Mouse (Mus musculus) liver, embryonic 14.5 days (tissue): ENCODE data around the gene St5. TPM values are rescaled to one million over a fixed set of nuclear protein-coding genes. Genes with fewer than 3 reads are reported as not detected.

Experiments
- ATAC-seq: fragments of 200-750 bp; cut with Nextera tagmentation; 2 replicates; pipeline ENCODE4 v1.8.0; 2017; ENCODE audit warnings: moderate number of reproducible peaks, mild to moderate bottlenecking, moderate library complexity; ENCODE audit not compliant: insufficient read depth
- DNase-seq, 3 experiments: peaks; one replicate each; pipeline ENCODE4 v3.0.0-alpha.2; 2012 to 2013; ENCODE audit warnings: low read depth in 3 of 3, low spot score in 3 of 3
- H3K27ac ChIP-seq: fragments of 300-500 bp; sonication (generic); 2 replicates; pipeline ENCODE4 v1.5.1; 2014; ENCODE audit warnings: moderate library complexity, mild to moderate bottlenecking, control low read depth, inconsistent platforms
- H3K27me3 ChIP-seq: fragments of 300-500 bp; sonication (generic); 2 replicates; pipeline ENCODE4 v1.6.1; 2014; ENCODE audit warnings: mild to moderate bottlenecking, low read length, moderate library complexity; ENCODE audit not compliant: control insufficient read depth, insufficient read depth
- H3K36me3 ChIP-seq: fragments of 300-500 bp; sonication (generic); replicated peaks from 2 replicates; pipeline ENCODE4 v1.6.1; 2014; ENCODE audit warnings: low read depth; ENCODE audit not compliant: control insufficient read depth, insufficient read depth
- H3K4me1 ChIP-seq, 2 experiments: fragments of 200-500 bp in 1 of 2; fragments of 300-500 bp in 1 of 2; sonication (generic) in 1 of 2; replicated peaks; 2 replicates each; pipeline ENCODE4 v1.6.1; 2012 to 2014; ENCODE audit warnings: antibody characterized with exemption in 1 of 2, inconsistent platforms in 1 of 2, low read length in 1 of 2; ENCODE audit not compliant: control insufficient read depth in 2 of 2, insufficient read depth in 2 of 2
- H3K4me2 ChIP-seq: fragments of 300-500 bp; sonication (generic); 2 replicates; pipeline ENCODE4 v1.6.1; 2014; ENCODE audit warnings: low read depth, mild to moderate bottlenecking, control low read depth, moderate library complexity
- H3K4me3 ChIP-seq, 2 experiments: fragments of 200-500 bp in 1 of 2; fragments of 300-500 bp in 1 of 2; sonication (generic) in 1 of 2; 2 replicates each; pipeline ENCODE4 v1.5.1; 2012 to 2014; ENCODE audit warnings: low read depth in 2 of 2, low read length in 2 of 2, mild to moderate bottlenecking in 2 of 2, control low read depth in 1 of 2, inconsistent platforms in 1 of 2, moderate library complexity in 1 of 2; ENCODE audit not compliant: insufficient read depth in 1 of 2
- H3K9ac ChIP-seq: fragments of 300-500 bp; sonication (generic); replicated peaks from 2 replicates; pipeline ENCODE4 v1.6.1; 2014; ENCODE audit warnings: mild to moderate bottlenecking, control low read depth, moderate library complexity
- H3K9me3 ChIP-seq: fragments of 300-500 bp; sonication (generic); 2 replicates; pipeline ENCODE4 v1.6.1; 2016; ENCODE audit warnings: low read length, mixed read lengths; ENCODE audit not compliant: control insufficient read depth
- CTCF ChIP-seq: IDR thresholded peaks from 2 replicates; pipeline ENCODE4 v1.5.1; 2016; ENCODE audit warnings: antibody characterized with exemption, low read depth, control low read depth
- EP300 ChIP-seq: IDR thresholded peaks from 2 replicates; pipeline ENCODE4 v1.6.1; 2016; ENCODE audit warnings: antibody characterized with exemption, low read depth
- WGBS: fragments of 180-500 bp; shearing (Covaris S2); extraction: QIAGEN DNeasy Blood & Tissue Kit; methylation state at CpG from one replicate; pipeline ENCODE4 v1.1.7; 2014; ENCODE audit not compliant: insufficient replicate concordance; 5-methylcytosine and 5-hydroxymethylcytosine counted together
- polyA plus RNA-seq, 2 experiments: library from polyadenylated mRNA; depleted of rRNA in 1 of 2; stranded (reverse) in 1 of 2; unstranded in 1 of 2; fragments of >200 nt; fragmentation: Nextera tagmentation in 1 of 2; extraction: Ambion mirVana in 1 of 2; gene quantifications; 2 replicates each; pipeline versions ENCODE4 v1.2.1 to v1.2.3; 2012 to 2014

St5 gene
- polyA plus RNA-seq, 2 experiments = 13.8 to 14.0 TPM

- H3K36me3 ChIP-seq = peaks cover 56% of the 10 kb centered on the region
Measured at GRCm38 (mm10) chr7:109523741-109524441, 179.5 kb downstream of the St5 start.

GRCm38 (mm10) chr7:109523304-109523703, 180.1 kb downstream of the St5 start:
- Histone ChIP-seq H3K9me3 (no peaks in the 10 kb centered on the region), H3K27ac (no peak overlapping the region; the same call in 1 of the 2 replicates), H3K4me3 (no peak overlapping the region), H3K4me2 (no peak overlapping the region), H3K4me1 (peaks cover 3 to 4% of the 10 kb centered on the region in 2 experiments; a peak in 3 of 4 replicates), H3K36me3 (peaks cover 56% of the 10 kb centered on the region), H3K27me3 (no peaks in the 10 kb centered on the region), H3K9ac (no peak overlapping the region)
- no peak for TF ChIP-seq CTCF
- TF ChIP-seq EP300 = no peak
- DNase-seq (no peak), ATAC-seq (no peak)
- WGBS = 60% methylated on average over 2 of the region's 2 CpGs

More at GRCm38 (mm10) chr7:109523741-109524441, 179.5 kb downstream of the St5 start:
- H3K4me2 ChIP-seq = no peak overlapping the region
- H3K9me3 ChIP-seq = no peaks in the 10 kb centered on the region
- ATAC-seq = no peak
- H3K4me3 ChIP-seq = no peak overlapping the region
- WGBS = 60% methylated on average over 6 of the region's 6 CpGs
- H3K4me1 ChIP-seq = peaks cover 2 to 3% of the 10 kb centered on the region in 2 experiments; a peak in 2 of 4 replicates
- DNase-seq = no peak
- H3K27me3 ChIP-seq = no peaks in the 10 kb centered on the region
- peak overlapping the region; percentile 20; the same call in 1 of the 2 replicates for H3K27ac ChIP-seq
- TF ChIP-seq EP300 (no peak), CTCF (no peak)
- no peak overlapping the region for H3K9ac ChIP-seq

- WGBS = 55% methylated on average over 5 of the region's 5 CpGs
- DNase-seq (no peak), ATAC-seq (no peak)
- no peak overlapping the region for H3K9ac ChIP-seq
- peaks cover 14 to 16% of the 10 kb centered on the region in 2 experiments for H3K4me1 ChIP-seq
- H3K27me3 ChIP-seq = no peaks in the 10 kb centered on the region
- no peak overlapping the region; the same call in 1 of the 2 replicates for H3K27ac ChIP-seq
- H3K36me3 ChIP-seq = peaks cover 56% of the 10 kb centered on the region
- TF ChIP-seq EP300 = no peak
- H3K9me3 ChIP-seq = no peaks in the 10 kb centered on the region
- H3K4me2 ChIP-seq = peak overlapping the region; percentile 69
- H3K4me3 ChIP-seq = peak overlapping the region; percentile 9 to 11; a peak in 1 of 4 replicates
Measured at GRCm38 (mm10) chr7:109522084-109522483, 181.3 kb downstream of the St5 start.

- DNase-seq = no peak
- WGBS = under 1% methylated on average over 10 of the region's 10 CpGs
- peak overlapping the region; percentile 99 for H3K9ac ChIP-seq
Measured at GRCm38 (mm10) chr7:109519936-109520335, 183.5 kb downstream of the St5 start.

More at GRCm38 (mm10) chr7:109519936-109520335, 183.5 kb downstream of the St5 start:
- Histone ChIP-seq H3K36me3 (peaks cover 48% of the 10 kb centered on the region), H3K27me3 (no peaks in the 10 kb centered on the region), H3K4me2 (peak overlapping the region; percentile 69), H3K9me3 (no peaks in the 10 kb centered on the region), H3K27ac (peak overlapping the region; percentile 81), H3K4me3 (peak overlapping the region; percentile 90 to 95), H3K4me1 (peaks cover 17 to 19% of the 10 kb centered on the region in 2 experiments)
- ATAC-seq = no peak
- TF ChIP-seq CTCF = no peak
- no peak for TF ChIP-seq EP300
